Mouse (Mus musculus): ENCODE results near the gene Mbtd1. TPM values are rescaled to one million over a fixed set of nuclear protein-coding genes. Genes with fewer than 3 reads are reported as not detected.
"Not testable (repeated sequence)": the region's sequence is repeated elsewhere in the genome, so short reads cannot be mapped to it uniquely, and the experiment has no call there.

Mbtd1 gene
- polyA plus RNA-seq, 1 experiment from 2014 or later: 20.0 TPM

DNA sequence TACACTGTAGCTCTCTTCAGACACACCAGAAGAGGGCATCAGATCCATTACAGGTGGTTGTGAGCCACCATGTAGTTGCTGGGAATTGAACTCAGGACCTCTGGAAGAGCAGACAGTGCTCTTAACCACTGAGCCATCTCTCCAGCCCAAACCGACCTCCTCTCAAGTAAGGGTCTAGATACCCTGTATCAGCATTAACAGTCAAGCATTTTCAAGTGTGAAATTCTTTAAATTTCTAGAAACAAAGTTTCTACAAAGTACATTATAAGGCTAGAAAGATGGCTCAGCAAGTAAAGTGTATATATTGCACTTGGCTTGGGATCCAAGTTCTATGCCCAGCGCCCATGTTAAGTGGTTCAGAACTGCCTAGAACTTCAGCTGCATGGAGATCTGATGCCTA, 29.4 kb downstream of the Mbtd1 start:
- H3K27me3 ChIP-seq (ENCODE audit: control insufficient read depth, insufficient read depth, low read length); H3K27ac ChIP-seq (ENCODE audit: low read length); H3K4me2 ChIP-seq (ENCODE audit: low read depth, low read length); H3K4me3 ChIP-seq (ENCODE audit: low read length); ATAC-seq (replicated peaks; ENCODE audit: extremely low read depth, insufficient read depth, low FRiP score); H3K9ac ChIP-seq (ENCODE audit: low read length); H3K9me3 ChIP-seq (replicated peaks; ENCODE audit: control insufficient read depth, low read length); H3K4me1 ChIP-seq (ENCODE audit: control insufficient read depth, insufficient read depth, low read length): not testable (repeated sequence)
- H3K36me3 ChIP-seq (ENCODE audit: control insufficient read depth, insufficient read depth): peaks cover 42% of the 10 kb centered on the region
- 87% methylated on average over 2 of the region's 2 CpGs for WGBS

DNA sequence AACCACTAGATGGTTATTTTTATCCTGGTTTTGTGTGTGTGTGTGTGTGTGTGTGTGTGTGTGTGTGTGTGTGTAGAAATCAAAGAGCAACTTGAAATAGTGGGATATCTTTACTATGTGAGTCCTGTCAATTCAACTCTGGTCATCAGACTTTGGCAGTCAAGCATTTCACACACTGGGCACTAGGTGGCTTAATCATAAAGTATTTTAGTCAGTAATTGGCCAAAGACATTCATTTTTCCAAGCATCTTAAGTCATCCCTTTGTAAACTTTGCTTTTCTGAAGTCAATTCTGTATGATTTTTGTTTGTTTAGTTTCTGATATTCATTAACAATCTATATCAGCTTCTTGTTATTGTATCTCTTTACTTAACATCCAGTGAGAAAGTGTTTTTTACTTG, 43.5 kb downstream of the Mbtd1 start:
- Histone ChIP-seq H3K27ac (ENCODE audit: low read length) (no peak overlapping the region), H3K36me3 (ENCODE audit: control insufficient read depth, insufficient read depth) (peaks cover 41% of the 10 kb centered on the region), H3K9ac (ENCODE audit: low read length) (no peak overlapping the region), H3K27me3 (ENCODE audit: control insufficient read depth, insufficient read depth, low read length) (no peaks in the 10 kb centered on the region), H3K4me2 (ENCODE audit: low read depth, low read length) (no peak overlapping the region), H3K9me3 (replicated peaks; ENCODE audit: control insufficient read depth, low read length) (no peaks in the 10 kb centered on the region), H3K4me1 (ENCODE audit: control insufficient read depth, insufficient read depth, low read length) (no peaks in the 10 kb centered on the region), H3K4me3 (ENCODE audit: low read length) (no peak overlapping the region)
- no peak for ATAC-seq (replicated peaks; ENCODE audit: extremely low read depth, insufficient read depth, low FRiP score)

DNA sequence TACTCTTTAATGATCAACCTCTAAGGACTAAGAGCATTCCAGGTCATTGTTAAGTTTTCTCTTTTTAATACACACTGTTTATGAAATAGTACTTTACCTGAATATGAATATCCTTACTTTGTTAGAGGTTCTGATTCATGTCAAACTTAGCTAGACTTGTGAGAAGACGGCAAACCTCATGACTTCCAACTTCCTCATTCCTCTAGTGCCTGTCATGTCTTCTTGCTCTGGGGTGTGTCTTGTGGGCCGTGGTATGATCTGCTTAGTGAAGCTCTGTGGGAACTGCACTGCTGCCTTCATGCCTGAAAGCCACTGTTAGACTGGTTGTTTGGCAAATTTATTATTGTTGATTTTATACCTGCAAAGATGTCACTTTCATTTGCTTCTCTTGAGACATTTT, 55.3 kb downstream of the Mbtd1 start:
- Histone ChIP-seq H3K27ac (ENCODE audit: low read length) (no peak overlapping the region), H3K4me1 (ENCODE audit: control insufficient read depth, insufficient read depth, low read length) (no peaks in the 10 kb centered on the region), H3K9ac (ENCODE audit: low read length) (no peak overlapping the region), H3K4me3 (ENCODE audit: low read length) (no peak overlapping the region), H3K27me3 (ENCODE audit: control insufficient read depth, insufficient read depth, low read length) (no peaks in the 10 kb centered on the region), H3K36me3 (ENCODE audit: control insufficient read depth, insufficient read depth) (peaks cover 14% of the 10 kb centered on the region; the same call in 1 of the 2 replicates), H3K9me3 (replicated peaks; ENCODE audit: control insufficient read depth, low read length) (no peaks in the 10 kb centered on the region), H3K4me2 (ENCODE audit: low read depth, low read length) (no peak overlapping the region)
- 49% methylated on average over 2 of the region's 2 CpGs for WGBS
- ATAC-seq (replicated peaks; ENCODE audit: extremely low read depth, insufficient read depth, low FRiP score): no peak

DNA sequence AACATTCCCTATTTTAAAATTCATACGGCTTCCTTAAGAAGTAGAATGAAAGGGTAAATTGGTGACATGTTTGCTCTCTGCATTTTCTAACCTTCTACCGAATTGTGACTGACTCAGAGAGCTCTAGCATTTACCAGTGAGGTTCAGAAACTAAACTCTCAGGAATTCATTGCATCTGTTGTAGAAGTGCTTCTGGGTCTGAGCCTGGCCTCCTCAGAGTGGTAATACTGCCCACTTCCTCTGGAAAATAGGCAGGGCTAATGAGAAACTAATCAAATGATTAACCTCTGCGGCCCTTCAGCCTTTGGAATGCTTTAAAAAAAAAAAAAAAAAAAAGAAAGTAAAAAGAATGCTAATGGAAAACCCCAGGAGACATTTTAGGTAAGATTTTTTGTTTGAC, 59.3 kb downstream of the Mbtd1 start:
- Histone ChIP-seq H3K9me3 (replicated peaks; ENCODE audit: control insufficient read depth, low read length) (no peaks in the 10 kb centered on the region), H3K4me2 (ENCODE audit: low read depth, low read length) (no peak overlapping the region), H3K36me3 (ENCODE audit: control insufficient read depth, insufficient read depth) (peaks cover 10% of the 10 kb centered on the region), H3K4me3 (ENCODE audit: low read length) (no peak overlapping the region), H3K27ac (ENCODE audit: low read length) (no peak overlapping the region), H3K27me3 (ENCODE audit: control insufficient read depth, insufficient read depth, low read length) (no peaks in the 10 kb centered on the region), H3K9ac (ENCODE audit: low read length) (no peak overlapping the region), H3K4me1 (ENCODE audit: control insufficient read depth, insufficient read depth, low read length) (no peaks in the 10 kb centered on the region)
- ATAC-seq (replicated peaks; ENCODE audit: extremely low read depth, insufficient read depth, low FRiP score): no peak
- 95% methylated on average over 3 of the region's 3 CpGs for WGBS

DNA sequence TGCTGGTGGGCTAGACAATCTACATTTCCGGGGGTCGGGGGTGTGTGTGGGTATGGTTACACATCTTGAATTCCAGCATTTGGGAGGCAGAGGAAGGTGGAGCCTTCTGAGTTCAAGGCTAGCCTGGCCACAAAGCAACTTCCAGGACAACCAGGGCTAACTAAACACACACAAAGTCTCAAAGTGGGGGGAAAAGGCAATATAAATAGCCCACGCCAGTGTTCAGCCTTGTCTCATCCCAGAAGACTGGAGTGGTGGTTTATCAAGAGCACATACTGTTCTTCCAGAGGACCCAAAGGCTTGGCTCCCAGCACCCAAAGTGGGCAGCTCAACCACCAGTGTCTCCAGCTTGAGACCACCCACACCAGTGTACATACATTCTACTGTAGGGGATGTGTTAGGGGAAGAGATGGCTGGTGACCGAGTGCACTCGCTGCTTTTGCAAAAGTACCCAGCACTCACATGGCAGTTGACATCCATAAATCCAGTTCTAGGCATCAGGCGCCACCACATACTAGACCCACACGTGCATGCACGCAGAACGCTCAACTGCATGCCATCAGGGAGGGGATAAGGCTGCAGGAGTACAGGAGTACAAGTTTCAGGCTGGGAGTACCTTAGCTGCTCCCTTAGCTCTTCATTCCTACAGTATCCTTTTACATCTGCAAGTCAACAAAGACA, 63.4 kb downstream of the Mbtd1 start:
- no peak overlapping the region for H3K4me3 ChIP-seq (ENCODE audit: low read length)
- H3K27me3 ChIP-seq (ENCODE audit: control insufficient read depth, insufficient read depth, low read length): no peaks in the 10 kb centered on the region
- H3K4me2 ChIP-seq (ENCODE audit: low read depth, low read length): no peak overlapping the region
- no peak overlapping the region for H3K27ac ChIP-seq (ENCODE audit: low read length)
- no peak for ATAC-seq (replicated peaks; ENCODE audit: extremely low read depth, insufficient read depth, low FRiP score)
- WGBS: 87% methylated on average over 9 of the region's 9 CpGs
- peaks cover 28% of the 10 kb centered on the region for H3K36me3 ChIP-seq (ENCODE audit: control insufficient read depth, insufficient read depth)
- peaks cover 9% of the 10 kb centered on the region for H3K4me1 ChIP-seq (ENCODE audit: control insufficient read depth, insufficient read depth, low read length)
- H3K9me3 ChIP-seq (replicated peaks; ENCODE audit: control insufficient read depth, low read length): no peaks in the 10 kb centered on the region
- no peak overlapping the region for H3K9ac ChIP-seq (ENCODE audit: low read length)

DNA sequence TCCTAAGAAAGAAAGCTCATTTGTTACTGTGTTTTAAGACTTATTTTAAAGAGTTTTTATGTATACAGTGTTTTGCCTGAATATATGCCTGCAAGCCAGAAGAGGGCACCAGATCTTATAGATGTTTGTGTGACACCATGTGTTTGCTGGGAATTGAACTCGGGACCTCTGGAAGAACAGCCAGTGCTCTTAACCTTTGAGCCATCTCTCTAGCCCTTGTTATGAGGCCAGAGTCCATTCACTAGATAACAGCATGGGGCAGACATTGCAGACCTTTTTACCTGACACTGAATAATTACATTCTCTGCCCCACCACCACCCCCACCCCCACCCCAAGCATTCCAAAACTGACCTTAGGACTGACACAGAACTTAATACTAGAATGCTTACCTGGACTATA, 64.4 kb downstream of the Mbtd1 start:
- Histone ChIP-seq H3K9ac (ENCODE audit: low read length) (no peak overlapping the region), H3K9me3 (replicated peaks; ENCODE audit: control insufficient read depth, low read length) (no peaks in the 10 kb centered on the region), H3K36me3 (ENCODE audit: control insufficient read depth, insufficient read depth) (peaks cover 28% of the 10 kb centered on the region), H3K4me1 (ENCODE audit: control insufficient read depth, insufficient read depth, low read length) (peaks cover 12% of the 10 kb centered on the region), H3K27me3 (ENCODE audit: control insufficient read depth, insufficient read depth, low read length) (no peaks in the 10 kb centered on the region), H3K4me3 (ENCODE audit: low read length) (no peak overlapping the region), H3K4me2 (ENCODE audit: low read depth, low read length) (no peak overlapping the region), H3K27ac (ENCODE audit: low read length) (no peak overlapping the region)
- 91% methylated on average over 1 of the region's 1 CpGs for WGBS
- no peak for ATAC-seq (replicated peaks; ENCODE audit: extremely low read depth, insufficient read depth, low FRiP score)

DNA sequence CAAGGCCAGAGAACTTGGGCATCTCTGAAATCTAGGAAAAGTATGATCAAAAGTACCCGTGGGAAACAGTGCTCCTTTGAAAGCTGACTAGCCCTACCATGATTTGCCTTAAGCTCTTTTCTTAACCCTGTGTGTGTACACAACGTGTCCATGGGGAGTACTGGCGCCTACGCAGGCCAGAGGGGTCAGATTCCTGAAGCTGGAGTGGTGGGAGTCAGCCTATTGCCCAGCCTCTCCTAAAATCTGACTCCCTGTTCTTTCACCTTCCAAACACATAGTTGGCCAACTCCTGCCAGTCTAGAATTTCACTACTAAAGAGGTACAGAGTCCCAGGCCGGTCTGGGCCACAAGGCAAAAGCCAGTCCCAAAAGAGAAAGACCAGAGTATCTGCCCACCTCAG, 66.7 kb downstream of the Mbtd1 start:
- no peak overlapping the region for H3K4me3 ChIP-seq (ENCODE audit: low read length)
- H3K9me3 ChIP-seq (replicated peaks; ENCODE audit: control insufficient read depth, low read length): no peaks in the 10 kb centered on the region
- H3K27me3 ChIP-seq (ENCODE audit: control insufficient read depth, insufficient read depth, low read length): no peaks in the 10 kb centered on the region
- H3K27ac ChIP-seq (ENCODE audit: low read length): no peak overlapping the region
- no peak overlapping the region for H3K9ac ChIP-seq (ENCODE audit: low read length)
- H3K36me3 ChIP-seq (ENCODE audit: control insufficient read depth, insufficient read depth): peaks cover 28% of the 10 kb centered on the region
- ATAC-seq (replicated peaks; ENCODE audit: extremely low read depth, insufficient read depth, low FRiP score): no peak
- WGBS: 78% methylated on average over 5 of the region's 5 CpGs
- peaks cover 17% of the 10 kb centered on the region for H3K4me1 ChIP-seq (ENCODE audit: control insufficient read depth, insufficient read depth, low read length)
- no peak overlapping the region for H3K4me2 ChIP-seq (ENCODE audit: low read depth, low read length)

DNA sequence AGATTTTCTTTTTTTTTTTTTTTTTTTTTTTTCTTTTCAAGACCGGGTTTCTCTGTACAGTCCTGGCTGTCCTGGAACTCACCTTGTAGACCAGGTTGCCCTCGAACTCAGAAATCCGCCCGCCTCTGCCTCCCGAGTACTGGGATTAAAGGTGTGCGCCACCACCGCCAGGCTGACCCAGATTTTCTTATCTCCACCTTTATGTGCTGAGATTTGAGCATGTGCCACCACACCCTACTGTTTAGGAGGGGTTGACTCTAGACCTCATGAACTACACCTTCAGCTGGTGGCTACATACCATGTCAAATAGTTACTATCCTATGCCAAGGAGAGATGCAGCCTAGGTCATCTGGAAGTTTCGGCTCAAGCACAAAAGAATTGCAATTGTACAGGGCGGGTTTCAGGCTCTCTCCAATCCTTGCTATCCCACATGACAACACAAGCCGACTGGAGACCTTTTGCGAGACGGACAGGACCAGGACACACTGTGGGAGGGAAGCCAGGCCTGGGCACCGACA, 69.1 kb downstream of the Mbtd1 start:
- H3K27ac ChIP-seq (ENCODE audit: low read length): peak overlapping the region; percentile 96
- peaks cover 35% of the 10 kb centered on the region for H3K36me3 ChIP-seq (ENCODE audit: control insufficient read depth, insufficient read depth)
- H3K9ac ChIP-seq (ENCODE audit: low read length): peak overlapping the region; percentile 86
- no peaks in the 10 kb centered on the region for H3K9me3 ChIP-seq (replicated peaks; ENCODE audit: control insufficient read depth, low read length)
- no peak for ATAC-seq (replicated peaks; ENCODE audit: extremely low read depth, insufficient read depth, low FRiP score)
- WGBS: 34% methylated on average over 13 of the region's 13 CpGs
- peak overlapping the region; percentile 86 for H3K4me3 ChIP-seq (ENCODE audit: low read length)
- H3K27me3 ChIP-seq (ENCODE audit: control insufficient read depth, insufficient read depth, low read length): no peaks in the 10 kb centered on the region
- H3K4me1 ChIP-seq (ENCODE audit: control insufficient read depth, insufficient read depth, low read length): peaks cover 17% of the 10 kb centered on the region
- H3K4me2 ChIP-seq (ENCODE audit: low read depth, low read length): peak overlapping the region; percentile 90

DNA sequence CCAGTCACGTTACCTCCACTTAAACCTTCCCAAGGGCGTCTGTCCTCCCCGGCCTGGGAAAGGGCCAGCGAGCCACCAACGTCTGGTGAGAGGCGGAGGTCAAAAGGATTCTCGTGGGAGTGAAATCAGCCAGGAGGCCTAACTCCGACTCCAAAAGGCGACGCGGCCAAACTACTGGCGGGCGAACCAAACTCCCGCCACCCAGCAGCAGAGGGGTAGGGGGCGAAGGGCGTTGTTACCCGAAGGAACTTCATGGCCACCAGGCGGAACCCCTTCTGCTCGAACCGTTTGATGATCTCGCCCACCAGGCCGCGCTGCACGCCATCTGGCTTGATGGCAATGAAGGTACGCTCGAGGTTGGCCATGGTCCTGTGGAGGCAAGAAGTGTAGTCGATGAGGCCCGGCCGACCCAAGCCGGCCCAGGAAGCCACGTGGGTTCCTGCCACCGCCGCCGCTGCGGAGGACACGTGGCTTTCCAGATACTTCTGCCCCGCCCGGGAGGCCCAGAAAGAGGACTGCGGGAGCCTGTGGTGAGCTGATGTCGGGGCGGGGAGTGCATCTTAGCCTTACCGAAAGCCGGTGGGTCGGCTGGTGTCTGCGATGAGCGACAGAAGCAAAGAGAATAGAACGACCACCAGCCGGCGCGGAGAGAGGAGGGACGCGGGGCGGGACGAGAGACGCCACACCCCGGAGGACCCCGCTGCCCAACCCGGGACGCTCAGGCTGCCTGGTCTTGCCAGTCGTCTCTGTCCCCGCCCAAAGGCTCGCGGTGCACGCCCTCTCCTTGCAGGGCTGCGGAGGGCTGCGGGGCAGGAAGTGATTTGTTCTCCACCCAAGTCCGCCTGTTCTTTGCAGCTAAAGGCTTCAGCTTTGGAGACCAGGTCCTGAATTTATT, 69.9 kb downstream of the Mbtd1 start:
- Histone ChIP-seq H3K27me3 (ENCODE audit: control insufficient read depth, insufficient read depth, low read length) (no peaks in the 10 kb centered on the region), H3K36me3 (ENCODE audit: control insufficient read depth, insufficient read depth) (peaks cover 38% of the 10 kb centered on the region), H3K9me3 (replicated peaks; ENCODE audit: control insufficient read depth, low read length) (no peaks in the 10 kb centered on the region), H3K27ac (ENCODE audit: low read length) (peak overlapping the region; percentile 96), H3K4me1 (ENCODE audit: control insufficient read depth, insufficient read depth, low read length) (peaks cover 17% of the 10 kb centered on the region), H3K9ac (ENCODE audit: low read length) (peak overlapping the region; percentile 86), H3K4me2 (ENCODE audit: low read depth, low read length) (peak overlapping the region; percentile 90), H3K4me3 (ENCODE audit: low read length) (peak overlapping the region; percentile 86)
- WGBS: under 1% methylated on average over 67 of the region's 67 CpGs
- peak; percentile 96 for ATAC-seq (replicated peaks; ENCODE audit: extremely low read depth, insufficient read depth, low FRiP score)

Measured in heart, embryonic 16.5 days (tissue).